Mouse (Mus musculus): ENCODE data around the gene Robo2. TPM values are rescaled to one million over a fixed set of nuclear protein-coding genes. Genes with fewer than 3 reads are reported as not detected.

Gene Robo2
- total RNA-seq (2017) = not detected in 2 replicates

DNA sequence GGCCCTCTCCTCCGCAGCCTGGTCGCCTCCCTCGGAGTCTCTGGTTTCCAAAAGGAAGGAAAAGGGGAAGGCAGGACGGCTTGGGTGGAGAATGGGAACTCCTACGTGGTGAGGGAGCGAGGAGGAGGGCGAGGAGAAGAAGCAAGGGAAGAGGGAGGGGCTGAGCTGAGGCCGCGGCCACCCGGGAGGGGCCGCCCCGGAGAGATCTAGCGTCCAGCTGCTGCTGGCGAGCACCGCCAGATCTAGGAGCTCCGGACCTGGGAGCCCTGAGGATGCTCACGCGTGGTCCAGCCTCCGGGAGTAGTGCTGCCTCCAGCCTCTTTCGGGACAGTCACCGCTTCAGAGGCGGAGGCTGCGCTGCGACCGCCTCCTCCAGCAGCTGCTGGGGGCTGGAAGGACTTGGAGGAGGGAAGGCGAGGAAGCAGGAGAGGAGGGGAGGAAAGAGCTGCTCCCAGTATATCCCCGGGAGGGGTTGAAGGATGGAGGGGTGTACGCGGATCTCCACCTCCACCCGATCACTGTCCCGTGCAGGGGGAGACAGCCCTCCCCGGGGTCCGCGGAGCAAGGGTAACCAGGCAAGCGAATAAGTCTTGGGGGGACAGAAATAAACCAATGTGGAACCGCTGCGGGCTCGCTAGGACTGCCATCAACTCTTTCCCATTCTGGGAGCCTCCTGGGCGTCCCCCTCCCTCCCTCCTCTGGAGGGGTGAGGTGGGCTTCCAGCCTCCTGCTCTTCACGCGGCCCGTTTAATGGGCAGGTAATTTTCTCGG is at the start of gene Robo2:
TSS of gene Robo2 (minus strand) at position 345 of the 771 bp plus-strand sequence.
- no peak for ATAC-seq (ENCODE audit: extremely low read depth, insufficient number of reproducible peaks, low FRiP score, poor library complexity, severe bottlenecking)

DNA sequence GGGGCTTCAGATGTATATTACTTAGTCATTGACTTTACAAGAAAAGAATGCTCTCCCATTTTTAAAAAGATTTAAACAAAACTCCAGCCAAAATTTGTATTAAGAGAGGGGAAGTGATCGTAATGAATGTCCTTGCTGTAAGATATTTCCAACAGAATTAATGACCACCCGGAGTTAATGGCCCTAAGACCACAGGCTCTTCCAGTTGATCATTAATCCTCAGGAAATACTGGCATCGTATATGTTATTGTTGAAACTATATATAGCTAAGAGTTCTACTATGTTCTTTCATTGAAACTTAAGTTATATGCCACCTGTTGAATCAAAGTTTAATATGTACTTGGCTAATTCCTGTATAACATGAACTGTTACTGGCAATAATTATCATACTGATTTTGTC is 46.5 kb upstream of the Robo2 start:
- no peak for ATAC-seq (ENCODE audit: extremely low read depth, insufficient number of reproducible peaks, low FRiP score, poor library complexity, severe bottlenecking)

GRCm38 (mm10) chr16:74457736-74458135 is 46.1 kb upstream of the Robo2 start:
- ATAC-seq (ENCODE audit: extremely low read depth, insufficient number of reproducible peaks, low FRiP score, poor library complexity, severe bottlenecking) = no peak

DNA sequence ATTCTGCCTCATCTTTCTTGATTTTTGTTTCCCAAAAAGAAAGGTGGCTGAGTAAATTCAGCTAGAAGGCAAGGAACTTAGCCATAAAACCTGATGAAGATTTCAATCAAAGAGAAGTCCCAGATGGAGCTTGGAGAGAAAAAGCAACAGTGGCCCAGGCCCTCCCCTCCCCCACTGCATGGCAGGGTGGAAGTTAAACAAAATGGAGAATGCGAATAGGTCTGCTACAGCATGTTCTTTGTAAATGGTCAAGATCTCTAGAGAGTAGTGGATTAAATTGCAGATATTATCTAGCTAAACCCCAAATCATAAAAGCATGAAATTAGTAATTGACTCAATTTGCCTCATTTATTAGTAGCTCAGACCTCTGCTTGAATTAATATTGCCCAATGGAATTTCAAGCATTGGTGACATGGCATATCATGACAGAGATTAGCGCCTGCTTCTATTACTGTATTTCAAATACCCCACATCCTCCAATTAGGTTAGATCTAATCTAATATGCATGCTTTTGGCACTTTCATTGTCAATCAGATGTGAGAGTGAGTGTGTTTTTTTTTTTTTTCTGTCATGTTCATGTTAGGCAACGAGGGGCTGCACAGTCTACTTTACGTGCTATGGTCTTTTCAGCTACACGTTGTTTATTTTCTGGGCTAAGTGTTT is 45.3 kb upstream of the Robo2 start:
- no peak for ATAC-seq (ENCODE audit: extremely low read depth, insufficient number of reproducible peaks, low FRiP score, poor library complexity, severe bottlenecking)

- ATAC-seq (ENCODE audit: extremely low read depth, insufficient number of reproducible peaks, low FRiP score, poor library complexity, severe bottlenecking) = no peak
Observed at GRCm38 (mm10) chr16:74455179-74455578, 43.6 kb upstream of the Robo2 start.

DNA sequence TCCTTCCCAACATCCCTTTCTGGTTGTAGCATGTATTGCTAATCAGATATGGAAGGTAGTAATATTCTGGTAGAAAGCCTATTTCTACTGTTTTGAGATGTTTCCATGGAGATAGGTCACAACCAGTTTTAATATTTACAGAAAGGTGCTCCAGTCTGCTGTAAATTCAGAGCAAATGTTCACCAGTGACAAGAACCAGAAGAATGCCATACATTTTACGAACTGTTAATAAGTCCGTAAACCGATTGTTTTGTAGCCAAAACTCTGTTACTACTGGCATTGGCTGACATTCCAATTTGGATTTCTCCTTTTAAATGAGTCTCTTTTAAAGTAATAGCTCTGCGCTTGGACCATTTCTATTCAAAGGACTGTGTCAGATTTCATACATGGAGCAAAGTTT is 36.4 kb upstream of the Robo2 start:
- no peak for ATAC-seq (ENCODE audit: extremely low read depth, insufficient number of reproducible peaks, low FRiP score, poor library complexity, severe bottlenecking)

DNA sequence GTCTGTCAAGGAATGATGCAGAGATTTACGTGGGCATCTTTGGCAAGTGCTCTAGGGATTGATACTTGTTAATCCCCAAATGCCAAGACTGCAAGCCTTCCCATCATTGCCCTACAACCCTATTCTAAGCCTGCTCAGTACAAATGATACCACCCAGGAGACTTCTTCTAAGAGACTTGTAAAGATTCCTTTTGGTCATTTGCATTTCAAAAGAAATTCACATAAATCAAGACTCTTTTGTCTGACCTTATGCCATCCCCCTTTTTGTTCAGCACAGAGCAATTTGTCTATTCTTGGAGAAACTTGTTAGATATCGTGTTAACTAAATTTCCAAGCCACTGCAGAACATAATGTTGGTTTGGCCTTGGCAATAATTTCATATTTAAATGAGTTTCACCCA is 15.4 kb upstream of the Robo2 start:
- no peak for ATAC-seq (ENCODE audit: extremely low read depth, insufficient number of reproducible peaks, low FRiP score, poor library complexity, severe bottlenecking)

DNA sequence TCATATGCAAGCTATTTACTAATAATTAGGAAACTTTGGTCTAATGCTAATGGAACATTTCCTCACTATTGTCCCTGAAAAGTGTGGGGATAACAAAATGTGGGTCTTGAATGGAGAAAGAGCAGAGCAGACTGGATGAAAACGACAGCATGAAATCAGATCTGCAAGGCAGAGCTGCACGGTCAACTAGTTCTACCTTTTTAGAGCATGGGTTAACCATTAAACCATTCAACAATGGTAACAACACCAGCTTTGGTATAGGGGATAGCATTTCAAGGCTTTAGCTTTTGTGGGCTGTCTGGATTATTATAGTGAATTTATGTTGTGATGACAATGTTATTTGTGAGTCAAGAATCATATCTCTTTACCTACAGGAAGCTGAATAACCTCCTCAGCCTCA is 8.7 kb upstream of the Robo2 start:
- ATAC-seq (ENCODE audit: extremely low read depth, insufficient number of reproducible peaks, low FRiP score, poor library complexity, severe bottlenecking) = no peak

DNA sequence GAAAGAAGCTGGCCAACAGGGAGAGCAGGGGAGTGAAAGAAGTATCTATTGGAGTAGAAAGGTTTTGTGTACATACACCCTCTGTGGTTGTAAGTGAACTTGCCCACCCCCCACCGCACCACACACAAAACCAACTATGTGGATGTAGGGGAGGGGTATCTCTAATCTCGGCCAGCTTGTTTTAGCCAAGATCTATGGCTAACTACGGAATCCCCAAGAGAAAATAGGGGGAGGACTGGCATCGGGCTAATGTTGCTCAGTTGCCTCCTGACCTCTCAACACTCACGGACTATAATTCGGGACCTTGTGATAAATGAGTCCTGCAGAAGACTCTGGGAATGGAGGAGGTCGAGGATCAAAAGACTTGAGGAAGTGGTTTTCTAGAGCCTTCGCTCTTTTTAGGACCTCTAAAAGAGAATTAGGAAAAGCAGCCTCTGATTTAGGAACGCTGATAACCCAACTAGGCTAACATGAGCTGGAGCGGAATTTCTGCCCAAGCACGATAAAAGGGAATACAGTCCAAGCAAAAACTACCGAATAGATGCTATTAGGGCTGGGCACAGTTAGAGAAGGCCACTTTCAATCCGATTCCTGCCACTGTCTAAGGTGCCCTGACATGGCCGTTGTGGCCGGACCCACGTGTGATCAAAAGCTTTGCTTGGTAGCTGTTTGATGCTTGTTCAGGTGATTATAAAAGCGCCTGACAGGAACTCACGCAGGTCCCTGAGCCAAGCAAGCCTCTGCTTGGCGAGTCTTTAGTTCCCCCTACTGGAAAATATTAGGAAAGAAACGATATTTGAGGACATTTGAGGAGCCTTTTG is 1.1 kb upstream of the Robo2 start:
- no peak for ATAC-seq (ENCODE audit: extremely low read depth, insufficient number of reproducible peaks, low FRiP score, poor library complexity, severe bottlenecking)

GRCm38 (mm10) chr16:74411021-74411420 is 604 bp downstream of the Robo2 start:
- no peak for ATAC-seq (ENCODE audit: extremely low read depth, insufficient number of reproducible peaks, low FRiP score, poor library complexity, severe bottlenecking)

- no peak for ATAC-seq (ENCODE audit: extremely low read depth, insufficient number of reproducible peaks, low FRiP score, poor library complexity, severe bottlenecking)
Observed at GRCm38 (mm10) chr16:74410125-74410524, 1.5 kb downstream of the Robo2 start.

GRCm38 (mm10) chr16:74409548-74409947 is 2.1 kb downstream of the Robo2 start:
- ATAC-seq (ENCODE audit: extremely low read depth, insufficient number of reproducible peaks, low FRiP score, poor library complexity, severe bottlenecking) = no peak

DNA sequence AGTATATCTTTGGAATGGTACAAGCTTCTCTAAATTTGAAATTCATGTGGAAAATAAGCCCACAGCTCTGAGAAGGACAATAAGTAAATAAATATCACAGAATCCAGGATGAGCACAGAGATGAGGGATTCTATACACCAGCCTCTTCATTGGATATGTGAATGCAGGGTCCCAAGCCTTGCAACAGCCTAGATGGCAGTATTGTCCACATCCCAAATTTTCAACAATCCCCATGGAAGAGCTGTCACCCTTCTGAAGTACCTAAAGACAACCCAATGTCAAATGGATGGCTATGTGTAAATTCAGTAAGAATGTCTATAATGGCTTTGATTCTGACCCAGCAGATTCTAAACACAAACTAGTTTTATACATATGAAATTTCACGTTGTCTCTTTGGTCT is 3.1 kb downstream of the Robo2 start:
- no peak for ATAC-seq (ENCODE audit: extremely low read depth, insufficient number of reproducible peaks, low FRiP score, poor library complexity, severe bottlenecking)

DNA sequence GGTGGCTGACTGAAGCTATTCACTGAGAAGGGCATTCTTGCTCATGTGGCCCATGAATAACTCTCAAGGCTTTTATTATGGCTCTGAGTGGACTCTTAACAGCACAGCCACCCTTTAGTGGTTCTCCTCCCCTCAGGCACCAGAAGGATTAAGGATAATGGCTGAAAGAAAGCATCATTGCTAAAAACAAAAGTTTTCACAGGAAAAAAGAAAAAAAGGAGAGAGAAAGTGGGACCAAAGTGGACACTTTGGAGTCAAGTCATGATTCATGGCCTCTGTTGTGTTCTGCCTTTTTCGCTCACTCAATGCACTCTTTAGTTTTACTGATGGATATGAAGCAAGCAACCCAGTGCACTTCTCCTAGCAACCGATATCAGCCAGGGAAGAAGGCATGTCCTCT is 14.3 kb downstream of the Robo2 start:
- no peak for ATAC-seq (ENCODE audit: extremely low read depth, insufficient number of reproducible peaks, low FRiP score, poor library complexity, severe bottlenecking)

DNA sequence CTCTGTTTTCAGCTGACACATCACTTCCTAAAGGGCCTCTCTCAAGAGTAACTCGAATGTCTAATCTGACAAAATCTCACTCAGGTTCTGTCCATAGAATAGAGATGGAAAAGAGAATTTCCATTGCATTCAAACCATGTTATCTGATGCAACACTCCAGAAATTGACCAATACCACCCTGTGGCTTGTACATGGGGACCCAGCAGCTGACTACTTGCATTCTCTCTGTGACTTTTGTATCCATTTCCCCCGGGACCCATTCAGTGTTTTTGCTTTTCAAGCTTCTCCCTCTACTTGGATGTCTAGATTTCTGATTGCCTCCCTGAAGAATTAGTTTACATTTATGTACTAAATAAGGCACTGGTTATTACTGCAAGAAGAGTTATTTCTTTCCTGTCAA is 15.9 kb downstream of the Robo2 start:
- ATAC-seq (ENCODE audit: extremely low read depth, insufficient number of reproducible peaks, low FRiP score, poor library complexity, severe bottlenecking) = no peak

DNA sequence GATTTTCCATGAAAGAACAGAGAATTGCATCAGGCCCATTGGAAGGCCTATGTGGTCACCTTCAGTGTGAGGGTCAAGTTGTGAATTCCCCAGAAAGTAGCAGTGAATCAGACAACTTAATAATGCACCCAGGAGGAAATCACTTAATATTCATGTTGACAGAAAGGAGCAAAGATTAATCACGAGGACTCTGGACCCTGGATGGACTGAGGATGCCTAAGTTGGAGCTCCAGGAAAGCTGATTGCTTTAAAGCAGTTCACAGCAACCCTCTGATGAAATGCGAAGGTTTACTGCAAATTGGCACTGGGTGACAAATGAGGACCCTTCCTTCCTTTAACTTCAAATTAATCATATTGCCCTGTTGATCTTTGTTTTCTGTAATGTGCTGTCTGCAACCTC is 32.2 kb downstream of the Robo2 start:
- ATAC-seq (ENCODE audit: extremely low read depth, insufficient number of reproducible peaks, low FRiP score, poor library complexity, severe bottlenecking) = no peak

- ATAC-seq (ENCODE audit: extremely low read depth, insufficient number of reproducible peaks, low FRiP score, poor library complexity, severe bottlenecking) = no peak
Observed at GRCm38 (mm10) chr16:74375342-74375940, 36.2 kb downstream of the Robo2 start.

- ATAC-seq (ENCODE audit: extremely low read depth, insufficient number of reproducible peaks, low FRiP score, poor library complexity, severe bottlenecking) = no peak
Observed at GRCm38 (mm10) chr16:74374540-74374939, 37.1 kb downstream of the Robo2 start.

- no peak for ATAC-seq (ENCODE audit: extremely low read depth, insufficient number of reproducible peaks, low FRiP score, poor library complexity, severe bottlenecking)
Observed at GRCm38 (mm10) chr16:74373407-74373806, 38.2 kb downstream of the Robo2 start.

All from neutrophil, adult 5-6 weeks (primary cell).